Mouse (Mus musculus) spleen, adult 10 weeks (tissue): ENCODE data around the gene Gm10382. TPM values are rescaled to one million over a fixed set of nuclear protein-coding genes. Genes with fewer than 3 reads are reported as not detected.

Experiments
- polyA plus RNA-seq: library from polyadenylated mRNA; stranded (reverse); fragments of 350-450 nt; fragmentation: Illumina TruSeq; extraction: RNeasy Lipid Tissue Mini Kit (QIAGEN cat#74804); gene quantifications from one replicate; pipeline ENCODE4 v1.2.3, GENCODE M21; 2015; ENCODE audit warnings: low replicate concordance; ENCODE audit not compliant: insufficient read depth

The Gm10382 gene
- not detected for polyA plus RNA-seq

GRCm38 (mm10) chr5:125389131-125389578, at the start of gene Gm10382:
Gene Gm10382, plus strand, starts transcription at chr5:125389322.

GRCm38 (mm10) chr5:125340547-125341262, 48.4 kb upstream of the Gm10382 start, which contains the start of gene Scarb1:
Gene Scarb1, minus strand, starts transcription at chr5:125341094.

DNA sequence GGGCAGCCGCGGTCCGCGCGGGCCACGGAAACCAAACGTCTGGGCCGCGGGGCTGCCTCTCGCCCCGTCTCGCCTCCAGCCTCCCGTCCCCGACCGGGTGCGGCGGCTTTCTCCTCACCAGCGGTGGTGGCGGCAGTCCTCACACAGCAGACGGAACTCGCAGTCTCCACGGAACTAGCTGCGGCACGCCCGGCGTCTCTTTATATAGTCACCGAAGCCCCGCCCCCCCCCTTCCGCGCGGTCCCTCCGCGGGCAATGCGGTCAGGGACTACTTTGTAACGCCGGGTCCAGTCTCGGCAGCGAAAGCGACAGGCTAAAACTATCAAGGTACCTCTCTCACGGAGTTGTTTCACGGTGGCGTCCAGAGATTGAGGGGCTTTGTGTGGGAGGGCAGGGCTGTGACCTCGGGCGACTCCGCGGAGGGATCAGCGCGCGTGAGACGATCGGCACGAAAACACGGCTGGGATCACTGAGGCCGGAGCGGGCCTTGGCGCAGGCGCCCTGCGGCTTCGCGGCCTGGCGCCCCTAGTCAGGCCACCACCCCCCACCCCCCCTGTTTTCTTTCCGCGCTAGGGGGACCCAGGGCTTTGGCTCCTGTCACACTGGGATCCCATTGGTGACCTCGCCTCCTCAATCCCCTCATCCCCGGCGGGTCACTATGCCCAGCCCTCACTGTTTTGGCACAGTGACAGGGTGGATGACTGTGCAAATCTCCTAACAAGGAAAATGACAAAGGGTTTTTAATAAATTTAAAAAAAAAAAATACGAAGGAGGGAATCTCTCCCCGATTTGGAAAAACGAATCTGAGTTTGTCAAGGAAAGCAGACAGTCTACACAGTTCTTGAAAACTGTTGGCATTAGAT, 688 bp downstream of the Gm10382 start, which contains the start of gene Ubc:
Gene Ubc, minus strand, starts transcription at position 624 of the 863 bp plus-strand sequence.

DNA sequence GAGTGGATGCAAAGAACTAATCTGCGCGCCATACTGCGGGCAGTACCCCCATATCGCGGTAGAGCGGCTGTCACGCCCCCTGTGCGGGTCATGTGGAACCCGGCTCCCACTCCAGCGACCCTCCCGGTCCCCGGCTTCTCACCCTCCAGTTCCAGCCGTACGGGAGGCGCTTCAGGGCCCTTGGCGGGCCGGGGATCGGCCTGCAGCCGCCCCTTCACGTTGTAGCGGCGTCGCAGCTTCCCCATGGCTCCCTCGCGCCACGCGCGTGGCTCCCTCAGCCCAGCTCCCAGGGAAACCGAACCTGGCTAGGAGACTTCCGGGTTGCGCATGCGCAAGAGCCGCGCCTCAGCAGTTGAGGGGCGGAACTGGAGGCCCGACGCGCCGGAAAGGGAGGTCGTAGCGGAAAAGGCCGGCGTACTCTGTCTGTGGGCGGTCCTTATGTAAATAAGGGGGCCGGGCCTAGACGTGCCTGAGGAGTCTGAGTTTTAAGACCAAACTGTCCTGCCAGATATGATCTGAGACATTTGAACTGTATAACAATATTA, 44.7 kb downstream of the Gm10382 start, which contains the start of gene Dhx37:
Gene Dhx37, minus strand, starts transcription at position 329 of the 545 bp plus-strand sequence.

Other genes starting within 250 kb of the Gm10382 start
- 17.4 TPM for gene Ncor2, start 210.1 kb upstream of the Gm10382 start, polyA plus RNA-seq
- 34.3 TPM for gene Scarb1, start 48.2 kb upstream of the Gm10382 start, polyA plus RNA-seq
- gene Ubc, start 880 bp downstream of the Gm10382 start, polyA plus RNA-seq: 128 TPM
- gene Dhx37, start 44.8 kb downstream of the Gm10382 start, polyA plus RNA-seq: 15.0 TPM
- 14.7 TPM for gene Bri3bp, start 52.2 kb downstream of the Gm10382 start, polyA plus RNA-seq
- gene Aacs, start 86.5 kb downstream of the Gm10382 start, polyA plus RNA-seq: 5.4 TPM
- not detected for gene Tmem132b, start 142.5 kb downstream of the Gm10382 start, polyA plus RNA-seq